Mouse (Mus musculus): Measurements from ENCODE around the gene Sacm1l. TPM values are rescaled to one million over a fixed set of nuclear protein-coding genes. Genes with fewer than 3 reads are reported as not detected.
A peak's percentile ranks its signal among the peaks of the same experiment; 100 is the strongest.

Sacm1l gene
- polyA plus RNA-seq, 1 experiment from 2014 or later = 58.1 TPM

- H3K4me3 ChIP-seq (ENCODE audit: low read length) = no peak overlapping the region
- no peak for ATAC-seq (ENCODE audit: low read depth)
- 58% methylated on average over 5 of the region's 5 CpGs for WGBS
- H3K27ac ChIP-seq (ENCODE audit: low read length) = no peak overlapping the region
- H3K36me3 ChIP-seq (ENCODE audit: control insufficient read depth, insufficient read depth, low read length) = no peaks in the 10 kb centered on the region
- H3K4me2 ChIP-seq (ENCODE audit: low read depth, low read length) = no peak overlapping the region
- H3K9me3 ChIP-seq (ENCODE audit: control insufficient read depth, low read length) = no peaks in the 10 kb centered on the region
- H3K9ac ChIP-seq (ENCODE audit: low read length) = no peak overlapping the region
- H3K4me1 ChIP-seq (replicated peaks; ENCODE audit: control insufficient read depth, insufficient read depth, low read length) = no peaks in the 10 kb centered on the region
- no peaks in the 10 kb centered on the region for H3K27me3 ChIP-seq (ENCODE audit: control insufficient read depth, insufficient read depth, low read depth, low read length)
These were observed 107.2 kb downstream of the Sacm1l start for GRCm38 (mm10) chr9:123636771-123637170.

- Histone ChIP-seq H3K27ac (ENCODE audit: low read length) (no peak overlapping the region), H3K9me3 (ENCODE audit: control insufficient read depth, low read length) (no peaks in the 10 kb centered on the region), H3K4me1 (replicated peaks; ENCODE audit: control insufficient read depth, insufficient read depth, low read length) (no peaks in the 10 kb centered on the region), H3K36me3 (ENCODE audit: control insufficient read depth, insufficient read depth, low read length) (no peaks in the 10 kb centered on the region), H3K4me2 (ENCODE audit: low read depth, low read length) (no peak overlapping the region), H3K4me3 (ENCODE audit: low read length) (no peak overlapping the region), H3K9ac (ENCODE audit: low read length) (no peak overlapping the region), H3K27me3 (ENCODE audit: control insufficient read depth, insufficient read depth, low read depth, low read length) (no peaks in the 10 kb centered on the region)
- ATAC-seq (ENCODE audit: low read depth) = no peak
These were observed 108.7 kb downstream of the Sacm1l start for GRCm38 (mm10) chr9:123638231-123638630.

GRCm38 (mm10) chr9:123638668-123639089 lies 109.1 kb downstream of the Sacm1l start:
- ATAC-seq (ENCODE audit: low read depth) = 0 out of 2 replicates have a peak, but pooled peaks have one; percentile 38

GRCm38 (mm10) chr9:123640106-123640505 lies 110.5 kb downstream of the Sacm1l start:
- H3K27me3 ChIP-seq (ENCODE audit: control insufficient read depth, insufficient read depth, low read depth, low read length) = no peaks in the 10 kb centered on the region

More at GRCm38 (mm10) chr9:123638668-123639089, 109.1 kb downstream of the Sacm1l start:
- 65% methylated on average over 1 of the region's 1 CpGs for WGBS
- H3K9ac ChIP-seq (ENCODE audit: low read length) = no peak overlapping the region
- H3K4me2 ChIP-seq (ENCODE audit: low read depth, low read length) = no peak overlapping the region
- H3K27ac ChIP-seq (ENCODE audit: low read length) = no peak overlapping the region
- no peaks in the 10 kb centered on the region for H3K27me3 ChIP-seq (ENCODE audit: control insufficient read depth, insufficient read depth, low read depth, low read length)
- H3K9me3 ChIP-seq (ENCODE audit: control insufficient read depth, low read length) = no peaks in the 10 kb centered on the region
- H3K4me1 ChIP-seq (replicated peaks; ENCODE audit: control insufficient read depth, insufficient read depth, low read length) = no peaks in the 10 kb centered on the region
- no peak overlapping the region for H3K4me3 ChIP-seq (ENCODE audit: low read length)
- no peaks in the 10 kb centered on the region for H3K36me3 ChIP-seq (ENCODE audit: control insufficient read depth, insufficient read depth, low read length)

More at GRCm38 (mm10) chr9:123640106-123640505, 110.5 kb downstream of the Sacm1l start:
- no peaks in the 10 kb centered on the region for H3K36me3 ChIP-seq (ENCODE audit: control insufficient read depth, insufficient read depth, low read length)
- 57% methylated on average over 1 of the region's 1 CpGs for WGBS
- no peak overlapping the region for H3K4me2 ChIP-seq (ENCODE audit: low read depth, low read length)
- no peaks in the 10 kb centered on the region for H3K9me3 ChIP-seq (ENCODE audit: control insufficient read depth, low read length)
- H3K4me3 ChIP-seq (ENCODE audit: low read length) = no peak overlapping the region
- no peak overlapping the region for H3K27ac ChIP-seq (ENCODE audit: low read length)
- H3K9ac ChIP-seq (ENCODE audit: low read length) = no peak overlapping the region
- no peaks in the 10 kb centered on the region for H3K4me1 ChIP-seq (replicated peaks; ENCODE audit: control insufficient read depth, insufficient read depth, low read length)
- no peak for ATAC-seq (ENCODE audit: low read depth)

Other genes with a start within 250 kb of the Sacm1l start
- gene Lars2, start 162.8 kb upstream of the Sacm1l start, polyA plus RNA-seq (2015; fragmentation: Nextera tagmentation; extraction: Ambion mirVana) = 819 and 831 TPM in 2 replicates
- 57.3 and 61.5 TPM in 2 replicates for gene Limd1, start 51.1 kb upstream of the Sacm1l start, polyA plus RNA-seq (2015; fragmentation: Nextera tagmentation; extraction: Ambion mirVana)
- gene Slc6a20b, start 102.8 kb downstream of the Sacm1l start, polyA plus RNA-seq (2015; fragmentation: Nextera tagmentation; extraction: Ambion mirVana) = 0.20 and 0.24 TPM in 2 replicates
- 0.36 and 0.92 TPM in 2 replicates for gene Ccr9, start 148.7 kb downstream of the Sacm1l start, polyA plus RNA-seq (2015; fragmentation: Nextera tagmentation; extraction: Ambion mirVana)
- gene Slc6a20a, start 149.1 kb downstream of the Sacm1l start, polyA plus RNA-seq (2015; fragmentation: Nextera tagmentation; extraction: Ambion mirVana) = 0.18 and 0.48 TPM in 2 replicates
- 50.9 and 51.6 TPM in 2 replicates for gene Lztfl1, start 187.9 kb downstream of the Sacm1l start, polyA plus RNA-seq (2015; fragmentation: Nextera tagmentation; extraction: Ambion mirVana)

Measured in lung, embryonic 16.5 days (tissue).